Mouse (Mus musculus): ENCODE measurements around the gene Glra1. TPM values are rescaled to one million over a fixed set of nuclear protein-coding genes. Genes with fewer than 3 reads are reported as not detected.

Gene Glra1
- total RNA-seq, 2 experiments from 2014 or later = 0.13 to 0.14 TPM

Small RNA genes lying within 50 kb of the gene (microRNA-seq; reads per million reads assigned to microRNA genes)
- 0.39 to 0.89 reads per million in 2 experiments for gene Mir7652

Other genes starting within 250 kb of the Glra1 start
- 100 to 1,000 TPM; 378 to 402 TPM for gene Sparc, start 185.0 kb downstream of the Glra1 start, total RNA-seq (2021)
- 100 to 1,000 TPM; 139 to 143 TPM for gene Atox1, start 147.0 kb downstream of the Glra1 start, total RNA-seq (2021)
- 10 to 100 TPM; 43.8 to 44.0 TPM for gene G3bp1, start 138.5 kb downstream of the Glra1 start, total RNA-seq (2021)

Measured in layer of hippocampus, postnatal 10 days (tissue).